Mouse (Mus musculus): Measurements from ENCODE around the gene Grsf1.

The Grsf1 gene

DNA sequence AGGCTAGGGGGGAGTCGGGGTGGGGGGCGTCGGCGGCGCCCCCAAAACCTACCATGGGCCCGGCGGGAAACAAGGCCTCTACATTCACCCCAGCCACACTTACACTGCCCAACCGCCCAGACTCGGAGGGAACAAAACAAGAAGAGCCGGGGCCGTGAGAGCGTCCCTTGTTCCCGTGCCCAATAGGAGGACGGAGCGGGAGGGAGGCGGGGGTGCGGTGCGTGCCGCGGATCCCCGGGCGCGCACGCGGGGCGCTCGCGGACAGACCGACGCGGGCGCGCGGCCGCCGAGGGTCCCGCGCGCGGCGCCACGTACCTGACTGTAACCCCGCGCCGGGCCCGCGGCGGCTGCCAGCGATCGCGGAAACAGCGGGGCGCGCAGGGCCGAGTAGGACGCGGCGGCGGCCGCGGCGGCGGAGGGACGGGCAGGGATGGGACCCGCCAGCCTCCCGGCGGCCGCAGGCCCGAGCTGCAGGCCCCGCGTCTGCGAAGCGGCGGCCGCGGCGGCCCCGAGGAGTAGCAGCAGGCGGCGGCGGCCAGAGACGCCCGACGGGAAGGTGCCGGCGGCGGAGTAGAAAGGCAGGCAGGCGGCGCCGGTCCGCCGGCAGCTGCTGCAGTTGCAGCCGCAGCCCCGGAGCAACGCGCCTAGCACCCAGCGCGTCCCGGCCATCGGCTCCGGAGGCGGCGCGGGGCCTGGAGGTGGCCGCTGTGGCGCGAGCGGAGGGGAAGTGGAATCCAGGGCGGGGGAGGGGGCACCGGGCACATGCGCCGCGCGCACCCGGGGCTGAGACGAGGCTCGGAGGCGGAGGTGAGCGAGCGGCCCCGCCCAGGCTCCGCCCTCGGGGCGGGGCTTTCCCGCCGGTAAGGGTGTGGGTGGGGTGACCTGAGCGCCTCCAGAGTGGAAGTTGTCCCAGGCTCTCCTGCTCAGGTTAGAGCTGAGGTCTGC is at the start of gene Grsf1:
Gene Grsf1 (minus strand): TSS at position 729 of the 945 bp plus-strand sequence.
- DNase-seq (ENCODE audit: low read depth, low spot score) = peak; percentile 96

DNA sequence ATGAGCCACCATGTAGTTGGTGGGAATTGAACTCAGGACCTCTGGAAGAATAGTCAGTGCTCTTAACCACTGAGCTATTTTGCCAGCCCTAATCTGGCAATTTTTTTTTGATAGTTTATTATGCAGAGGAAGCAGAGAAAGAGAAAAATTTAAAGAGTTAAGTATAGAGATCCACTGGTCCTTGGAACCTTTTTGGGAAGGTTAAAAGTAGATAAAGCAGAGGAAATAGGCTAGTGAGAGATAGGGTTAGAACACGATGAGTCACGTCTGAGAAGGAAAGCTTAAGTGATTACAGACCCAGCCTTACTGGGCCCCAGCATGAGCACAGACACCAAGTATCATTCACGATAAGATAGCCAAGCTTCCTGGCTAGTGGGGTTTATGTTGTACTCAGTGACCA is 48.1 kb upstream of the Grsf1 start:
- DNase-seq (ENCODE audit: low read depth, low spot score) = no peak

DNA sequence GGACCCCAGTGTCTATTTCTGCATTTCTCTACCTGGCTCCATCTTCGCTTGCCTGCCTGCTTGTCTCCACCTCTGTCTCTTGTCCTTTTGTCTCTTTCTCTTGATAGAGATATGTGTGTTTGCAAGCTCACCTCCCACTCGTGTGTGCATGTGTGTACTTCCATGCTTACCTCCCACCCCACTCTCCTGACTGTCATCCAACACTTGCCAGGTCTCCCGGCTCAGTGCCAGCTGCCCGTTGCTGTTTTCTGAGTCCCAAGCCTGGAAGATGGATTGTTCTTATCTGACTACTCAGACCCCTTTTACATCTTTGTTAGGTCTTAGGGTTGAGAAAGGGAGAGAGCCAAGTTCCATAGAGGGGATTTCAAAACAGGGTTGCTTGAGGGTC is 46.2 kb upstream of the Grsf1 start:
- no peak for DNase-seq (ENCODE audit: low read depth, low spot score)

DNA sequence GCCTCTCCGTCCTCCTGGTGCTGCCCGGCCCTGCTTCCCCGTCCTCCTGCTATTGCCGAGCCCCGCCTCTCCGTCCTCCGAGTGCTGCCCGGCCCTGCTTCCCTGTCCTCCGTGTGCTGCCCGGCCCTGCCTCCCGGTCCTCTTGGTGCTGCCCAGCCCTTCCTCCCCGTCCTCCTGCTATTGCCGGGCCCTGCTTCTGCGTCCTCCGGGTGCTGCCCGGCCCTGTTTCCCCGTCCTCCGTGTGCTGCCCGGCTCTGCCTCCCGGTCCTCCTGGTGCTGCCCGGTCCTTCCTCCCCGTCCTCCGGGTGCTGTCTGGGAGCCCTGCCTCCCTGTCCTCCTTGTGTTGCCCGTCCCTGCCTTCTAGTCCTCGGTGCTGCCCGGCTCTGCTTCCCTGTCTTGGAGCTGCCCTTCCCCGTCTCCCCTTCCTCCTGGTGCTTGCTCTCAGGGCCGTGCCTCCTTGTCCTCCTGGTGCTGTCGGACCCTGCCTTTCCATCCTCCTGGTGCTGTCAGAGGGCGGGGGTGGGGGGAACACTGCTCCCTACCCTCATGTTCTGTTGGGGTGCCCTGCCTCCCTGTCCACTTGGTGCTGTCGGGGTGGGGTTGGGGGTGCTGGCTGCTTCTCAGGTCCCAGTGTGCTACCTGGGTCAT is 45.7 kb upstream of the Grsf1 start:
- DNase-seq (ENCODE audit: low read depth, low spot score) = no peak

DNA sequence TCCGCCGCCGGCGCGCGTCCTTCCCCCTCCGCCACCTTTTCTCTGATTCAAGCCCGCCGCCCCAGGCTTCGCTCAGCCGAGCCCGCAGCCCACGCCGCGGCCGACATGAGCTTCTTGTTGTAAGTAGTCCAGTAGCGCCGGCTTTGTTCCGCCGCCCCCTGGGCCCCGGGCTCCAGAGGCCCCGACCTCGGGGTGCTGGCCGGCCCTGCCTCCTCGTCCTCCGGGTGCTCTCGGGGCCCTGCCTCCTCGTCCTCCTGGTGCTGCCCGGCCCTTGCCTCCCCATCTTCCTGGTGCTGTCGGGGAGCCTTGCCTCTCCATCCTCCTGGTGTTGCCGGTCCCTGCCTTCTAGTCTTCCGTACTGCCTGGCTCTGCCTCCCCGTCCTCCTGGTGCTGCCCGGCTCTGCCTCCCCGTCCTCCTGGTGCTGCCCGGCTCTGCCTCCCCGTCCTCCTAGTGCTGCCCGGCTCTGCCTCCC is 45.1 kb upstream of the Grsf1 start:
- DNase-seq (ENCODE audit: low read depth, low spot score) = no peak

DNA sequence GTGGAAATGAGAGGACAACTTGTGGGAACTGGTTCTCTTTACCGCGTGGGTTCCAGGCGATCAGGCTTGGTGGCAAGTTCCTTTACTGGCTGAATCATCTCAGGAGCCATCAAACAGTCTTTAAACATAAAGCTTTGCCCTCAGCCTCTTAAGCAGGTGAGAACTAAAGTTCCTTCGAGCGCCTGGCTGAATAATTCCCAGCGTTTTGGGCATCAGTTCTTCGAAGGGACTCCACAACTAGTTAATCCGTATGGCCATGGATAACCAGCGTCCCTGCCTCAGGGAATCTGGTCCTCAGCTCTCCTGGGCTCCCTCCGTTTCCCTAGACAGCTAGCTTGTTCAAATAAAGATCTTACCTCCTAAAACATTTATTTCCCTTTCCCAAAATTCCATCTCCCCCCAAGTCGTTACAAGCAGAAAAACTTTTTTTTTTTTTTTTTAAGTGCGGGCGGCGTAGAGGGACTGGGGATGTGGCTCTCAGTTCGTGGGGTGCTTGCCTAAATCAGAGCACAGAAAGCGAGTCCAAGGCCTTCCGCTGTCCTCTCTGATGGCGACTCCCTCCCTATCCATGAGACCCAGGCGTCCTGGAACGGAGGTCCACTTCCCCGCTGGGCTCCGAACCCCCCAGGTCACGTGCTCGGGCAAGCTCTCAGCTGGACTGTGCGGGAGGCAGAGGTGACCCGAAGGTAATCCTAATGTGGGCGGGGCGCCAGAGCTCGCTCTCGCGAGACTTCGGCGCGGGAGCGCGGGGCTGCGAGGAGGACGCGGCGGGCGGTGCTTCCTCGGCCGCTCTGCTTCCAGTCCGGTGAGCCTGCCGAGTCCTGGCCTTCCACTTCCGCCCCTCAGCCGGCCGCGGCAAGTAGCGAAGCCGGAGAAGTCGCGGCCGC is 44.4 kb upstream of the Grsf1 start, which contains the start of gene Mob1b:
Gene Mob1b (plus strand): TSS at position 740 of the 887 bp plus-strand sequence.
- peak; percentile 98 for DNase-seq (ENCODE audit: low read depth, low spot score)

DNA sequence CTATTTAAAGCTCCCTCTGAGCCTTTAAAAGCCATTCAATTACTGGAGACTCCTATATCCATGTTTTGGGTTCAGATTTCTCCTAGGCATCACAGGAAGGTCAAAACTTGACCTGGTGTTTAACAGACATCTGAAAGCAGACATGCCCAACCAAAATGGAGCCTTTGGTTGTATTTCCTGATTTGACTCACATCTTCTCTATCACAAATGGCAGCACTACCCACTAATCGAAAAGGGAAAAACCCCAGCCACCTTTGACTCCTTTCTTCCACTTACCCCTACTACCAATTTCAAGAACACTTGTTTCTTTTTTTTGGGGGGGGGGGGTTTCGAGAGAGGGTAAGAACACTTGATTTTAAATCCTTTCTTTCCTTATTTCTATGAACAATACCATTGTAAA is 41.0 kb upstream of the Grsf1 start:
- DNase-seq (ENCODE audit: low read depth, low spot score) = no peak

DNA sequence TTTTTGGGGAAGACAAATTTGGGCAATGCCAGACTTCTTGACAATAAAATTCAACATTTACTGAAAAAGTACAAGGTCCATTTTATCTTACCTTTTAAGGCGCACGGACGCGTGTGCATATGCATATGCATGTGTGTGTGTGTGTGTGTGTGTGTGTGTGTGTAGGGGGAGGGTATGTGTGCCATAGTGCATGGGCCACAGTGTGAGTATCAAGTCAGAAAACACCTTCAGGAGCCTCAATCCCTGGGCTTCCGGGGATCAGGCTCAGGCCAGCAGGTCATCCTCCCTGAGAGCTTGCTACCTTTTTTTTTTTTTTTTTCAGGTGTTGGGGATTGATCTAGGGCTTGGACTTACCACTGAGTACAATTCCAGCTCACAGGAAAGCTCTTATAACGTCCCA is 36.4 kb upstream of the Grsf1 start:
- DNase-seq (ENCODE audit: low read depth, low spot score) = no peak

DNA sequence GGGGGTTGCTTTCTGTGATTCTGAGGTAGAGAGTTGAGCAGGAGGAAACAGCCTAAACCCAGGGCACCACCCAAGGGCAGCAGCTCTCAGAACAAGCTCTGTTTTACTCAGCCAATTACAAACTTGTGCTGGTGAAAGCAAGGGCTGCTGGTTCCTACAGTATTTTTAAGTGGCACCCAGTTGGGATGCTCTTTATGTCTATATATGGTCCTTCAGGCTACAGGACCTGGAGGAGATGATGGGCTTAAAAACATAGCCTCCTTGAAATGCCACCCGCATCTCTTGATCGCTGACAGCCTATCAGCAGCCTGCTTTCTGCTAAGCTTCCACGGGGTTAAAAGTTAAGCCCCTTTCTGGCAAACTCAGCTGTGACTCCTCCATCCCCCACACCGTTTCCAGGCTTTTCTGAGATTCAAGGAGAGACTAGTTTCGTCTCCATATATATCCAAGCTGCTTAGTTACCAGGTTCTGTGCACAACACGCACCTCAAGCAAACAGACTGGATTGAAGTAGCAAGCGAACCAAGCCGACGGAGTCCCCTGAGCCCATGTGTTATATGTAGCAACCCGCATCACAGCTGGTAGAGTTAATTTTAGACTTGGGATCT is 35.8 kb upstream of the Grsf1 start:
- peak; percentile 39 for DNase-seq (ENCODE audit: low read depth, low spot score)

DNA sequence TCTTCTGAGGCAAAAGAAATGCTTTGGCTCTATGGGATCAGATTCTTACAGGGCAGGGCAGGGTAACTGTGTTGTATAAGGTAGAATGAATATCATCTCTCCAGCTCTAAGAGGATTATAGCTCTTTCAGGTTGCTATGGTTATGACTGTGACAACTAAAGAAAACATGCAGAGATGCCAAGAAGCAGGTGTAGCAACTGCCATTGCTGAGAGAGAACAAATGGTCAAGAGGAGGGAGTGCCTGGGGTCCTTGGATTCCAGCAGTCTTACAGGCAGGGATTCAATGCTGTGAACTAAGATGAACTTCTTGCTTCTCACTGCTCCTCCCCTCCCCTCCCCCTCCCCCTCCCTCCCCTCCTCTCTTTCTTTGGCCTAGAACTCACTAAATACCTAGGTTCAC is 35.2 kb upstream of the Grsf1 start:
- peak; percentile 43 for DNase-seq (ENCODE audit: low read depth, low spot score)

DNA sequence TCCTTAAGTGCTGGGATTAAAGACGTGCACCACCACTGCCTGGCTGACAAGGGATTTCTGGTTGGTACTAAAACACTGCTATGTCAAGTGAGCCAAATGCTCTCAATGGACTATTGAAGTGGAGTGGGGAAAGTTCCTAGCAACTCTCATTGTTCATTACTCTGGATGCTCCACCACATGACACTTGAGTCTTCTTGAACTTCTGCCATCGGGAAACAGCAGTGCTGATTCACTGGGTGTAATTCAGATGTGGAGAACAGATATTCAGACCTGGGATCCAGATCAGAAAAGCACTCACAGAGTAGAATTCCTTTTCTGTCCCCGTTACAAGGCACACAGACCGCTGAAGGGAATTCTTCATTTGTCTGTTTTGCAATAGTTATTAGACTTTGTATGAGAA is 27.6 kb upstream of the Grsf1 start:
- DNase-seq (ENCODE audit: low read depth, low spot score) = no peak

DNA sequence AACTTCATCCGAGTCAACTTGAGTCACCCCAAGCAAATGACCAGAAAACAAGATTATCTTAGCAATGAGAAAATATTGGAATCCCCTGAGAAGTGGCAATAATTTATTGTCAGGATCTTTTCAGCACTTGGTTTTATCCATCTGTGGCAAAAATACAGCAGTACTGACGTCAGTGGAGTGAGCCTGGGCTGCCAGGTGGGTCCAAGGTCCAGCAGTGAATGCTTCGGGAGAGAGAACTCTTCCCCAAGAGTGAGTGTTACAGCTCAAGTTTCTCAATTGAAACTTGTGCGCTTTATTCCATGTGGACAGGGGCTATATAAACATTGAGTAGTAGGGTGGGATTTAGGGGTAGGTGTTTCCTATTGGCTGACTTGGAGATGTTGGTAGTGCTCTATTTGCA is 26.1 kb upstream of the Grsf1 start:
- no peak for DNase-seq (ENCODE audit: low read depth, low spot score)

DNA sequence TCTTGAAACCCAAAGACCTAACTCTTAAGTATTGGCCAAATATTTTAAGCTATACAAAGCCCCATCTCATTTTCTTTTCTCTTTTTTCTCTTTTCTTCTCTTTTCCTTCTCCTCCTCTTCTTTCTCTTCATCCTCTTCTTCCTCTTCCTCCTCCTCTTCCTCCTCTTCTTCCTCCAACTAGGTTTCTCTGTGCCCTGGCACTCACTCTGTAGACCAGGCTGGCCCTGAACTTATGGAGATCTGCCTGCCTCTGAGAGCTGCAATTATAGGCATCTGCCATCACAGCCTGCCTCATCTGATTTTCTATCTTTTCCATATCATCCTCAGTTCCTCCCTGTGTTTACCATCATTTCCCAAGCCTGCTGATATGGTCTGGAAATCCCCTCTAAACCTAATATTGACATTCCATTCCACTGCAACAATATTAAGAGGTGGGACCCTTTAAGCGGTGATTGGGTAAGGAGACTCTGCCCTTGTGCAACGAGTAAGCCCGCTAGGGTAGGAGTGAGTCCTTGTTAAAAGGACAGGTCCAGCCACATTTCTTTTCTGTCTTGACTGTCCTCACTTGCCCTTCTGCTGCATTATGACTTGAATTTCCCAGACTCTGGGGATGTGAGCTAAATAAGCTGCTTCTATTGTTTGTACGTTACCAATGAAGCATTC is 23.4 kb upstream of the Grsf1 start:
- DNase-seq (ENCODE audit: low read depth, low spot score) = no peak

DNA sequence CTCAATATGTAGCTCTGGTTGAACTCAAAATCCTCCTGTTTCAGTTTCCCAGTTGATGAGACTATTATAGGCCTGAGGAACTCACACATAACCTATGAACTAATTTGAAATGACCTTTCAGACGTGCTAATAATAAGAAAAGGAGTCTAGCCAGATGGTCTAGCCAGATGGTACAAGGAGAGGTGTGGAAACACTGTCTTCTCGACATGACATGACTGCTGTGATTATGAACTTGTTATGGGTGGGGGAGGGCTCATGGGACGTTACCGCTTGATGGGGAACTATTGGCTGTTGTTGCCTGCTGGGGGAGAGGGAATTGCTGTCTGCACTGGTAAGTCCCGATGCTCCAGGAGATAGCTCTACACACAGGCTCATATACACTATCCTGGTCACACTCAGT is 21.3 kb upstream of the Grsf1 start:
- DNase-seq (ENCODE audit: low read depth, low spot score) = no peak

DNA sequence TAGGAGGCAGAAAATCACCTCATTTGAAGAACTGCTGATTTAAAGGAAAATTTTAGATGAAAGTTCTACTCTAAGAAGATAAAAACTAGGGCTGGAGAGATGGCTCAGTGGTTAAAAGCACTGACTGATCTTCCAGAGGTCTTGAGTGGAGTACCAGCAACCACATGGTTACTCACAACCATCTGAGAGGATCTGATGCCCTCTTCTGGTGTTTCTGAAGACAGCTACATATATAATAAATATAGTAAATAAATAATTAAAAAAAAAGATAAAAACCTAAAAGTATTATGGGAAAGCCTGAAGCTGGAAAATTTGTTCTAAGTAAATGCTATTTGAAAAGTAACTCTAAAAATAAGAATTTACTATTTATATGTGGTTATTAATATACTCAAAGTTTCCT is 17.1 kb upstream of the Grsf1 start:
- DNase-seq (ENCODE audit: low read depth, low spot score) = no peak

DNA sequence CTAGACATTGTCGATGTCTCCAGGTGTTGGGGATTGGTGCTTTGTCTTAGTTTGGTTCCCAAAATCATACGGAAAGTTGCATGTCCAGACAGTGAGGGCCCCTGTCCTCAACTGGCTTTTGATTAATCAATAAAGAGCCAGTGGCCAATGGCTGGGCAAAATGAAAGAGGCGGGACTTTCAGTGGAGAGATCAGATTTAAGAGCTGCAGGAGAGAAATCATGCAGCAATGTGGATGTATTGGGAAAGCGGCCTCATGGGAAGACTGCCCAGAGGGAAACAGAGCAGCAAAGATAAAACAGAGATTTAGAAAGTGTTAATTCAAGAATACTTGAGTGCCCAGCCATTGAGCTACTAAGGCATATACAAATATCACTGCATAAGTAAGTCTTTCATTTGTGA is 16.6 kb upstream of the Grsf1 start:
- DNase-seq (ENCODE audit: low read depth, low spot score) = no peak

DNA sequence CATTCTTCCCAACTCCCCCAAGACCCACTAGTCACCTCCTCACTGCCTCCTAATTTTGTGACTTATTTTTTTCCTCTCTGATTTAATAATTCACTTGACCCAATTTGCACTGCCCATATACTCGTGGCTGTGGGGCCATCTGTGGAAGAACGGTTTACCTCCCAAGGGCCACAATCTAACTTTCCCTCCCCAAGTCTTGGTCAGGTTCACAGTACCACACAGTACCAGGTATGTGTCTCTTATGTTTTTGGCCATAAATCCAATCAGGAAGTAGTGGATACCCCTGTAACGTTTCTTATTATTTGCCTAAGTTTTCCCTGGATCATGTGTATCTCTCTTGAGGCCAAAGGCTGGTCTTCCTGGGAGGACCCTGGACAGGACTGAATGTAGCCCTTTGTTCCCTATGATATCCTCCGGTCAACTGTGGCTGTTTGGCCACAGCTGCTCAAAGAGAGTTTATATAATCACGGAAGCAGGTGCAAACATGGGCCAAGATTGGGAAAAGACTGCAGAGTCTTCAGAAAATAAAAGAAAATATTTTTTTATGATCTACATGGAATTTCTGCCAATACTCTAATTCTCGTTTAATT is 15.6 kb upstream of the Grsf1 start:
- no peak for DNase-seq (ENCODE audit: low read depth, low spot score)

DNA sequence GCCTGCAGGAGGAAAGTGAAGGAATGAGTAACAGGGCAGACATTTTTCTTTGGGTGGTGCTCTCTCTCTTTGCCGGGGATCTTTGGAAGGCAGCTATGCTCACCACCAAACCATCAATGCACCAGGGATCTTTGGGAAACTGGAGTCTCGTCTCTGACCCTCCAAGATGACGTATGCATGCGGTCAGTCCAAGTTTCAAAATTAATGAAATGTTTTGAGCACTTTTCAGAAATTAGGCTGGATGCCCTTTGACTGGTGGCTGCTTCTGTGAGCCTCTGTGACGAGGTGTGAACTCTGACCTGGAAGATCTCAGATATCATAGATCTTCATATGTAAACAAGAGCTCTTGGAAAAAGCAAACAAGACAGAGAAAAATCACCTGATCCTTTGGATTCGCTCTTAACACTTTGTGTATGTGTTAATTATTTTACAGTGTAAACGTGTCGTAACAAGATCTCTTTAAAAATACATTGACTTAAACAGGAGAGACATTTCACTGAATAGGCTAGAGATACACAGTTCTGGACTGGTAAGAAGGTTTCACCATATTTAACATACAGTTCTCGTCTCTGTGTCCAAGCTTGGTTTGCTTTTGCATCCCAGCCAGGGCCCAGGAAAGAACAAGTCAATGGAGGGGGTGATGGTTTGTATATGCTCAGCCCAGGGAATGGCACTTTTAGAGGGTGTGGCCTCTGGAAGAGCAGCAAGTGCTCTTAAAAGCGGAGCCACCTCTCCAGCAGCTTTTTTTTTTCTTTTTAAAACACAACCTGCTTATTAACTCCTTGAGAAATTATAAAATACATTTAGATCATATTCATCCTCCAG is 14.9 kb upstream of the Grsf1 start:
- no peak for DNase-seq (ENCODE audit: low read depth, low spot score)

DNA sequence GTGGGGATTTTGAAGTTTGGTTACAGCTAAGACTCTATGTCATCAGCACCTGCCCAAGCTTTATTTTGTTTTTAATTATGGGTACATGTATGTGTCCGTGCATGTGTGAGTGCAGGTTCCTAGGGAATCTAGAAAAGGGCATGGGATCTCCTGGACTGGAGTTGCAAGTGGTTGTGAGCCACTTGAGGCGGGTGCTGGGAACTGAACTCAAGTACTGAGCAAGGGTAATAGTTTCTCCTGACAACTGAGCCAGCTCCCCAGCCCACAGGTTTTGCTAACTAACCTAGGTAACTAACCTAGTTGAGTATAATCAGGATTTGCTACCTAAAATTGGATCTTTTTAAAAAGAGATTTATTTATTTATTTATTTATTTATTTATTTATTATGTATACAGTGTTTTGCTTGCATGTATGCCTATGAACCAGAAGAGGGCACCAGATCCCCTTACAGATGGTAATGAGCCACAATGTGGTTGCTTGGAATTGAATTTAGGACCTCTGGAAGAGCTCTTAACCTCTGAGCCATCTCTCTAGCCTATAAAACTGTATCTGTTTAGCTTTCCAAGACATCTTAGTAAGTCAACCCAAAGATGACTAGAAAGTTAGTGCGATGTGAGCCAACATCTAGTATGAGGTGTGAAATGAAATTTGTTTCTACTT is 13.4 kb upstream of the Grsf1 start:
- DNase-seq (ENCODE audit: low read depth, low spot score) = peak; percentile 75
